Mouse (Mus musculus) urinary bladder, postnatal 4 days (tissue): ENCODE results near the gene Rnf130.

Experiments
- DNase-seq, 2 experiments: peaks; one replicate each; pipeline ENCODE4 v3.0.0; 2021 to 2022; ENCODE audit warnings: low spot score in 2 of 2

Rnf130 gene

GRCm38 (mm10) chr11:50138206-50138822 is 113.2 kb downstream of the Rnf130 start:
- DNase-seq: no peak

GRCm38 (mm10) chr11:50139571-50139970 is 114.4 kb downstream of the Rnf130 start:
- no peak for DNase-seq

DNA sequence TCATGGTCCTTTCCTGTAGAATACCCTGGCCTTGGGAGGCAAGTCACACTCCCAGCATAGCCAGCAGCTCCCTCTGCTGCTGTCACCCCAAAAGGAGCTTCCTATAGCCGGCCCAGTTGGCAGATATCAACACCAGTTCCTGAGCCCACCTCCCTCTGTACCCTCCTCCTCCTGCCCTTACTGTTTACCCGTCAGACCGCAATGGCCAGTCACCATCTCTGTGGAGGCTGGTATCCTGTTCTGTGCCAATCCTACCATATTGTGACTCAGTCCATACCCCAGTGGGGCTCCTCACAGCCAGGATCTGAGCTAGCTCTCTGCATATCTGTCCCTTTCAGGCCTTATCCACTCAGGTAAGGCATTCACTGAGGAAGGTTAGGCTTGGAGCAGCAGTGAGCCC is 120.4 kb downstream of the Rnf130 start:
- DNase-seq: no peak

GRCm38 (mm10) chr11:50146121-50146520 is 121.0 kb downstream of the Rnf130 start:
- DNase-seq: no peak

DNA sequence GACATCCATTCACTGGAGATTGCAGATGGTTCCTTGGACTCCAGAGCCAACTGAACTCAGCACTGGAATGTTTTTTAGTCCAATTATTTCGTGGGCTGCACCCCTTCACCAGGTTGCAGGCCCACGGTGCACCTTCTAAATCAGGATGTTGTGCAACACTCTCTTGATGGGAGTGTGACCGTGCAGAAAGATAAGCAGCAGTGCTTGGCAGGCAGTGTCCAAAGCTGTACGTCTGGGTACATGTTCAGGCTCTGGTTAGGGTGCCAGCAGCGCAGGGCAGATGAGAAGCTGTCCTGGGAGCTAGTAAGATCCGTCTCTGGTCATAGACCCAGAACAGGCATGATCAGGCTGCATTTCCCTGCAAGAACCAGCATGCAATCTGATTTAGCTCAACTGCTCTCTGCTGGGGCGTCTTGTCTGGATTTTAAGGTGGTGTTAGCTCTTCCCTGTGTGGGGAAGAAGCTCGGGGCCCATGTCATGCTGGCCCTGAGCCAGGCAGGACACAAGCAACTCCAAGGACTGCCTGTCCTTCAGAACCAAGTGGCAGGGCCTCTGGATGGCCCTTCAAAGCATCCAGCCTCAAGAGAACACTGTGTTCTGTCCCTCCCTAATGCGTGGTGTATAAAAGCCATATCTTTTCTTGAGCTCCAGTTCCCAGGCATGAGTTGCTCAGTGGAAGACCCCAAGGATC is 122.3 kb downstream of the Rnf130 start:
- DNase-seq: peak in 1 of 2 experiments; percentile 56

DNA sequence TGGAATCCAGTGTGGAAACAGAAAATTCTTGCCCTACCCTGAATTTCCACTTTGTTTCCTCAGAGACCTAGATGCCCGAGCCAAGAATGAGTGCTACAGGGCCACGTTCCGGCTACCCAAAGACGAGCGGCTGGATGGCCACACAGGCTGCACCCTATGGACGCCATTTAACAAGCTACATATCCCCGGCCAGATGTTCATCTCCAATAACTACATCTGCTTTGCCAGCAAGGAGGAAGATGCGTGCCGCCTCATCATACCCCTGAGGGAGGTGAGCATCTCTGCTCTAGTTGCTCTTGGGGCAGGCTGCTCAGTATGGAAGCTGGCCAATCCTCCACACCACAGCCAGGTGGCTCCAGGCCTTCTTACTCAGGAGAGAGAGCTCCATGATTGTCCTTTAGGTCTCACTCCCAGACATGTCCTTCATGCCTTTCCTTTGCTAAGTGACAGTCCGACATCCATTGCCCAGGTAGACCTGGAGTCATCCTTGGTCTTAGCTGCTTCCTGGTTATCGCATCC is 122.9 kb downstream of the Rnf130 start:
- DNase-seq: no peak

DNA sequence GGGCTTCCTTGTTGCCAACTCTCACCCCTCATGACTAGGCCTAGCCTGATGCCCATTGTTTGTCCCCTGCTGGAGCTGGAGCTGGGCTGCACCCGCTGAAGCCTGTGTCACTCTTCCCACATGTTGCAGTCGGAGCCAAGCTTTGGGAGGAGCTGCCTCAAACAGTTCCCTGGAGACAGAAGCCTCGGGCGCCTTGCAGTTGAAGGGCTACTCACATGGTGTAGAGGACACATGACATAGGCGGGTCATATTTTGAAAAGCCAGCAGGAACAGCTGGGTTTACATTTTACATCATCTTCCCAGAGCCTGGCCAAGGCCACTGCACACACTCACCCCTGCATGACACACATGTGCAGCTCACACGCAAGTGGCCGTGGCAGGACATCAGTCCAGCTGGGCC is 124.1 kb downstream of the Rnf130 start:
- DNase-seq: no peak

GRCm38 (mm10) chr11:50149603-50150150 is 124.5 kb downstream of the Rnf130 start:
- DNase-seq: no peak

GRCm38 (mm10) chr11:50151374-50151773 is 126.2 kb downstream of the Rnf130 start:
- no peak for DNase-seq

DNA sequence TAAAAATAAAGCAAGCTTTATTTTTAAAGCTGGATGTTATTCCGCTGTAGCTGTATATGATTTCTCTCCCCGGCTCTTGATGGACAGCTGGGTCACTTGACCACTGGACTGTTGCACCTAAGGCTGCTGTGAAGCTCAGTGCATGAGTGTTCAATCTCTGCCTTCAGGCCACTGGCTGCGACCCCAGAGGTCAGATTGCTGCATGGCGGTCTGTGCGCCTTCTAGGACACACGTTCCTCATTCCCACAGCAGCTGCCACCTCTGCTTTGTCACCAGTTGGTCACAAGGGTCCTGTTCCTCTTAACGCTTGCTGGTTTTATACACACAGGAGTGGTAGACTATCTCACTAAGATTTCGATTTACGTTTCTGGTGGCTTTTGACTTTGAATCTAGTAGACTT is 129.0 kb downstream of the Rnf130 start:
- DNase-seq: no peak
